ENCODE assay signal across 8 mouse cellular contexts in the genomic region with DNA sequence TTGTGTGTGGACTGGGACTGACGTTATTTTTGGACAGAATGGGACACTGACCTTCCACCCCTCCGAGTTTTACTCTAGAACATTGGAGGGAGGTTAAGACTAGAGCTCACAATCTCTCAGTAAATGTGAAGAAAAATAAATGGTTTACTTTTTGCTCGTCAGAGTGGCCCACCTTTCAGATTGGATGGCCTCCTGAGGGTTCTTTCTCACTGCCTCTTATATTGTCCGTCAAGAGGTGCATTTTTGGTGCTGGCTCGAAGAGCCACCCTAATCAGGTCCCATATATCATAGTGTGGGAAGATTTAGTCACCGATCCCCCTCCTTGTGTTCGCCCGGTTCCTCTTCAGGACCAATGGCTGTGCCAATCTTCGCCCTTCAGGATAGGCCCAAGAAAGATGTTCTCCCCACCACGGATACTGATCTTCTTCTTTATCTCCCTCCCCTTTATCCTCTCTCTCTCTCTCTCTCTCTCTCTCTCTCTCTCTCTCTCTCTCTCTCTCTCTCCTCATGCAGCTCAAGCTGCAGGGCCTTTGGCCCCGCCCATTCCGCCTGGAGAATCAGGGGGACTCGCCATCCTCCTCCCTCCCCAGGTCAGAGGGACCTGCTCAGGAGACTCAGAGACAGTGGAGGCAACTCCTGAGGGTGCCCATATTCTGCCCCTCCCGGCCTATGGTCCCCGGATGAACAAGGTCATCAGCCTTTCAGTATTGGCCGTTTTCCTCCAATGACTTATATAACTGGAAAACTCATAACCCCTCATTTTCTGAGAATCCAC. TPM values are rescaled to one million over a fixed set of nuclear protein-coding genes. Genes with fewer than 3 reads are reported as not detected.
DNase-seq lines count a peak whose midpoint lies in the region; ATAC-seq and TF ChIP-seq lines count a peak whose summit lies in the region.

No protein-coding gene starts in this region.

- H3K27ac ChIP-seq in heart, postnatal 0 days (ENCODE audit: low read depth) = peak overlapping the region; percentile 82
- H3K27ac ChIP-seq in neural tube, embryonic 15.5 days (replicated peaks) = peak overlapping the region; percentile 80

- H3K79me2 ChIP-seq in C2C12 (ENCODE audit: control insufficient read depth, insufficient read depth) = peaks cover 67% of the 10 kb centered on the region

- no peaks in the 10 kb centered on the region for H3K27me3 ChIP-seq in C2C12 (ENCODE audit: control insufficient read depth, insufficient read depth, insufficient read length)
- no peaks in the 10 kb centered on the region for H3K27me3 ChIP-seq in G1E (ENCODE audit: insufficient read depth, low read length)
- no peaks in the 10 kb centered on the region for H3K27me3 ChIP-seq in heart, postnatal 0 days (ENCODE audit: control insufficient read depth, insufficient read depth, low read length)
- no peaks in the 10 kb centered on the region for H3K27me3 ChIP-seq in neural tube, embryonic 15.5 days (replicated peaks)

- H3K4me3 ChIP-seq in C2C12 (ENCODE audit: insufficient read depth, poor library complexity, severe bottlenecking) = peak overlapping the region; percentile 93
- peak overlapping the region; percentile 86 for H3K4me3 ChIP-seq in G1E (ENCODE audit: low read depth, low read length)
- H3K4me3 ChIP-seq in heart, postnatal 0 days (ENCODE audit: low read depth, low read length) = peak overlapping the region; percentile 65
- H3K4me3 ChIP-seq in neural tube, embryonic 15.5 days (replicated peaks) = peak overlapping the region; percentile 79

- peaks cover 41% of the 10 kb centered on the region for H3K4me1 ChIP-seq in G1E (ENCODE audit: insufficient read depth, low read depth, low read length)
- H3K4me1 ChIP-seq in heart, postnatal 0 days (ENCODE audit: control insufficient read depth, insufficient read depth) = peaks cover 5% of the 10 kb centered on the region; the same call in 1 of the 2 replicates
- peaks cover 15% of the 10 kb centered on the region for H3K4me1 ChIP-seq in neural tube, embryonic 15.5 days

- H3K9ac ChIP-seq in heart, postnatal 0 days (replicated peaks; ENCODE audit: low read depth, low read length) = peak overlapping the region; percentile 72
- peak overlapping the region; percentile 73 for H3K9ac ChIP-seq in neural tube, embryonic 15.5 days (replicated peaks)

- peak overlapping the region; percentile 84 for H3ac ChIP-seq in C2C12 (ENCODE audit: control insufficient read depth, insufficient read length, low read depth)

- no peak for TF ChIP-seq CTCF in C2C12 (IDR thresholded peaks at IDR 0.05; ENCODE audit: control insufficient read depth, insufficient read depth, insufficient read length)
- no peak for TF ChIP-seq CTCF in G1E (IDR thresholded peaks at IDR 0.05; ENCODE audit: low read depth, low read length)
- no peak for TF ChIP-seq CTCF in heart, postnatal 0 days (IDR thresholded peaks at IDR 0.05; ENCODE audit: low read depth)

- peaks cover 48% of the 10 kb centered on the region for H3K79me3 ChIP-seq in C2C12 (ENCODE audit: low read depth)

- ATAC-seq in G1E (ENCODE audit: extremely low read depth, insufficient number of reproducible peaks, low FRiP score, poor library complexity, severe bottlenecking) = no peak
- no peak for ATAC-seq in heart, postnatal 0 days (ENCODE audit: insufficient read depth, low read depth)
- ATAC-seq in neural tube, embryonic 15.5 days (ENCODE audit: low FRiP score) = no peak

- DNase-seq in G1E (ENCODE audit: low spot score) (peak; percentile 20), liver (peak; percentile 69)
- DNase-seq in embryo, embryonic 10.5 days (ENCODE audit: low spot score) = peak; percentile 26
- peak; percentile 15 for DNase-seq in heart, postnatal 0 days (ENCODE audit: low spot score)
- DNase-seq in natural killer cell, adult 2 months (ENCODE audit: low spot score in 2 of 2) = no peak
- no peak for DNase-seq in layer of hippocampus, adult 8-10 months (ENCODE audit: low spot score in 2 of 2)

- WGBS in heart, postnatal 0 days = 29% methylated on average over 16 of the region's 16 CpGs
- 38% methylated on average over 16 of the region's 16 CpGs for WGBS in neural tube, embryonic 15.5 days

- no peak for TF ChIP-seq EP300 in heart, postnatal 0 days (IDR thresholded peaks at IDR 0.05; ENCODE audit: low read depth)

- peak overlapping the region; percentile 73 for H3K4me2 ChIP-seq in heart, postnatal 0 days (ENCODE audit: low read depth, low read length)
- H3K4me2 ChIP-seq in neural tube, embryonic 15.5 days = peak overlapping the region; percentile 92

- no peaks in the 10 kb centered on the region for H3K9me3 ChIP-seq in G1E (replicated peaks)
- no peaks in the 10 kb centered on the region for H3K9me3 ChIP-seq in heart, postnatal 0 days (replicated peaks; ENCODE audit: control insufficient read depth, low read length)
- 0 out of 2 replicates have a peak, but pooled peaks cover 4% of the 10 kb centered on the region for H3K9me3 ChIP-seq in neural tube, embryonic 15.5 days (replicated peaks)

- H3K36me3 ChIP-seq in C2C12 (ENCODE audit: control insufficient read depth, insufficient read depth) (peaks cover 51% of the 10 kb centered on the region), G1E (replicated peaks) (peaks cover 61% of the 10 kb centered on the region)
- peaks cover 25% of the 10 kb centered on the region for H3K36me3 ChIP-seq in heart, postnatal 0 days (replicated peaks; ENCODE audit: control insufficient read depth, insufficient read depth, low read length)
- peaks cover 31% of the 10 kb centered on the region for H3K36me3 ChIP-seq in neural tube, embryonic 15.5 days

TF ChIP-seq in C2C12, 6 proteins besides CTCF, POLR2A, EP300 and RAD21:
- no peak for TF ChIP-seq MAX (IDR thresholded peaks at IDR 0.05)
- no peak for TF ChIP-seq USF1 (IDR thresholded peaks at IDR 0.05; ENCODE audit: low read depth)
- no peak for TF ChIP-seq FOSL1 (IDR thresholded peaks at IDR 0.05; ENCODE audit: insufficient read depth, low read length, poor library complexity, severe bottlenecking)
- TF ChIP-seq MYOG (IDR thresholded peaks at IDR 0.05; ENCODE audit: control insufficient read depth, extremely low read depth, insufficient read length) = no peak
- TF ChIP-seq CEBPB (IDR thresholded peaks at IDR 0.05; ENCODE audit: low read depth) = no peak
- no peak for TF ChIP-seq MYOD1 (IDR thresholded peaks at IDR 0.05; ENCODE audit: control insufficient read depth, insufficient read length, low read depth)

RNA-seq across cellular contexts. Expression of a gene that starts 1.1 kb away (rescaled TPM):
- polyA plus RNA-seq in C2C12 (2012; fragmentation: generic; extraction: Trizol) = 3.0 TPM
- total RNA-seq in G1E (2014; fragmentation: Nextera tagmentation) = 22.2 and 26.3 TPM in 2 replicates
- total RNA-seq in G1E (2017) = 18.5 and 23.0 TPM in 2 replicates
- 0.78 and 1.1 TPM in 2 replicates for polyA plus RNA-seq in G1E (2012)
- total RNA-seq in heart, postnatal 0 days (2014; rRNA removed; ENCODE audit: low replicate concordance) = 0.31 and 3.3 TPM in 2 replicates
- polyA plus RNA-seq in heart, postnatal 0 days (2015; fragmentation: Nextera tagmentation; extraction: Ambion mirVana) = 2.0 and 2.2 TPM in 2 replicates
- polyA plus RNA-seq in neural tube, embryonic 15.5 days (2015; fragmentation: Nextera tagmentation; extraction: Ambion mirVana) = 0.60 and 3.1 TPM in 2 replicates
- under 1 TPM in 3 of 4 experiments, not detected in 1; 0.06 to 0.16 (median 0.11) TPM for total RNA-seq in layer of hippocampus, adult 8-10 months (2022)

RNA-seq across cellular contexts. Expression of a gene that starts 55.3 kb away (rescaled TPM):
- polyA plus RNA-seq in C2C12 (2012; fragmentation: generic; extraction: Trizol) (9.1 TPM), G1E (2012) (1.8 and 6.0 TPM in 2 replicates)
- total RNA-seq in G1E (2014; fragmentation: Nextera tagmentation) (51.1 and 64.1 TPM in 2 replicates), G1E (2017) (40.2 and 44.3 TPM in 2 replicates)
- 6.3 and 11.8 TPM in 2 replicates for total RNA-seq in heart, postnatal 0 days (2014; rRNA removed; ENCODE audit: low replicate concordance)
- 3.1 and 4.1 TPM in 2 replicates for polyA plus RNA-seq in heart, postnatal 0 days (2015; fragmentation: Nextera tagmentation; extraction: Ambion mirVana)
- 17.8 and 17.9 TPM in 2 replicates for polyA plus RNA-seq in neural tube, embryonic 15.5 days (2015; fragmentation: Nextera tagmentation; extraction: Ambion mirVana)
- 10 to 100 TPM; 21.0 to 34.6 (median 24.7) TPM for total RNA-seq in layer of hippocampus, adult 8-10 months (2022)

Comparison
In these comparisons a context has a peak if more than half of its experiments do, and no peak if none do; other contexts are left out.
1. DNase-seq: peak in G1E (single experiment), embryo, embryonic 10.5 days (single experiment), heart, postnatal 0 days (single experiment) and liver (single experiment); none in natural killer cell, adult 2 months (0 of 2) and layer of hippocampus, adult 8-10 months (0 of 2).
2. Peak in every context shown above with its lines, with median percentiles within 50 percentile points of each other: H3K4me3 ChIP-seq.